Mouse (Mus musculus) myocyte (in vitro differentiated cells): ENCODE results near the gene Pcdh9. TPM values are rescaled to one million over a fixed set of nuclear protein-coding genes. Genes with fewer than 3 reads are reported as not detected.

Experiments
- H3K27me3 ChIP-seq: one replicate; pipeline ENCODE4 v1.6.1; 2011; ENCODE audit not compliant: control insufficient read depth, insufficient read depth, insufficient read length
- H3K36me3 ChIP-seq: one replicate; pipeline ENCODE4 v1.6.1; 2011; ENCODE audit not compliant: control insufficient read depth, insufficient read depth
- H3K4me2 ChIP-seq: one replicate; pipeline ENCODE4 v1.6.1; 2011; ENCODE audit warnings: low read depth, control low read depth
- H3K4me3 ChIP-seq: one replicate; pipeline ENCODE4 v1.5.1; 2011; ENCODE audit warnings: mild to moderate bottlenecking, control low read depth, moderate library complexity
- H3K79me2 ChIP-seq: one replicate; pipeline ENCODE4 v1.6.1; 2011; ENCODE audit not compliant: control insufficient read depth, insufficient read depth
- H3ac ChIP-seq: one replicate; pipeline ENCODE4 v1.6.1; 2011; ENCODE audit not compliant: control insufficient read depth, insufficient read length
- CEBPB ChIP-seq: IDR thresholded peaks from 2 replicates; pipeline ENCODE4 v1.6.1; 2011; ENCODE audit warnings: mild to moderate bottlenecking, moderate library complexity; ENCODE audit not compliant: poor library complexity, insufficient read depth, severe bottlenecking
- E2F4 ChIP-seq: IDR thresholded peaks from one replicate; pipeline ENCODE4 v1.6.1; 2011; ENCODE audit warnings: mild to moderate bottlenecking, control low read depth, moderate library complexity; ENCODE audit not compliant: insufficient read depth
- MAX ChIP-seq: IDR thresholded peaks from one replicate; pipeline ENCODE4 v1.6.1; 2011; ENCODE audit warnings: low read depth, mild to moderate bottlenecking, control low read depth
- MYOD1 ChIP-seq, 3 experiments: IDR thresholded peaks; one replicate each; pipeline ENCODE4 v1.6.1; 2011; ENCODE audit warnings: control low read depth in 2 of 3, low read depth in 2 of 3, mild to moderate bottlenecking in 2 of 3, moderate library complexity in 1 of 3; ENCODE audit not compliant: insufficient read length in 2 of 3, control insufficient read depth in 1 of 3
- MYOG ChIP-seq, 3 experiments: IDR thresholded peaks; one replicate each; pipeline ENCODE4 v1.6.1; 2011; ENCODE audit warnings: control low read depth in 2 of 3, low read depth in 2 of 3, mild to moderate bottlenecking in 2 of 3; ENCODE audit not compliant: insufficient read length in 2 of 3, control insufficient read depth in 1 of 3, insufficient read depth in 1 of 3
- POLR2A ChIP-seq: IDR thresholded peaks from one replicate; pipeline ENCODE4 v1.6.1; 2011; ENCODE audit warnings: low read depth, mild to moderate bottlenecking, control low read depth, moderate library complexity; ENCODE audit not compliant: insufficient read length
- POLR2AphosphoS2 ChIP-seq: IDR thresholded peaks from one replicate; pipeline ENCODE4 v1.6.1; 2011; ENCODE audit warnings: low read depth, control low read depth; ENCODE audit not compliant: insufficient read length
- REST ChIP-seq: IDR thresholded peaks from one replicate; pipeline ENCODE4 v1.6.1; 2011; ENCODE audit warnings: mild to moderate bottlenecking, control low read depth, moderate library complexity; ENCODE audit not compliant: insufficient read depth, insufficient read length
- SRF ChIP-seq: IDR thresholded peaks from one replicate; pipeline ENCODE4 v1.6.1; 2011; ENCODE audit warnings: low read depth; ENCODE audit not compliant: control insufficient read depth, insufficient read length
- TCF12 ChIP-seq: IDR thresholded peaks from one replicate; pipeline ENCODE4 v1.6.1; 2011; ENCODE audit warnings: mild to moderate bottlenecking, control low read depth; ENCODE audit not compliant: poor library complexity, insufficient read depth, severe bottlenecking
- TCF3 ChIP-seq: IDR thresholded peaks from one replicate; pipeline ENCODE4 v1.6.1; 2011; ENCODE audit warnings: low read depth, control low read depth; ENCODE audit not compliant: insufficient read length
- USF1 ChIP-seq: IDR thresholded peaks from one replicate; pipeline ENCODE4 v1.6.1; 2011; ENCODE audit warnings: low read depth, mild to moderate bottlenecking, control low read depth, moderate library complexity
- polyA plus RNA-seq: library from polyadenylated mRNA; unstranded; fragments of >200 nt; fragmentation: generic; extraction: Trizol; gene quantifications from one replicate; pipeline ENCODE4 v1.2.1, GENCODE M21; 2012; ENCODE audit warnings: missing spikeins

The Pcdh9 gene
- polyA plus RNA-seq, 1 experiment, result 0.02 TPM

- Histone ChIP-seq H3K4me3 (no peak overlapping the region), H3K36me3 (no peaks in the 10 kb centered on the region), H3K79me2 (no peaks in the 10 kb centered on the region), H3ac (no peak overlapping the region), H3K4me2 (no peak overlapping the region), H3K27me3 (no peaks in the 10 kb centered on the region)
- TF ChIP-seq POLR2AphosphoS2, result no peak
Measured at GRCm38 (mm10) chr14:93553771-93554170, 336.7 kb downstream of the Pcdh9 start.

GRCm38 (mm10) chr14:93545575-93545974 lies 344.9 kb downstream of the Pcdh9 start:
- TF ChIP-seq TCF3 (no peak), SRF (no peak), E2F4 (no peak), MYOD1 (IDR thresholded peaks at IDR 0.05; ENCODE audit: control insufficient read depth in 1 of 3, insufficient read length in 2 of 3, low read depth in 2 of 3) (no peak), POLR2AphosphoS2 (no peak), CEBPB (no peak)
- Histone ChIP-seq H3K4me3 (no peak overlapping the region), H3K36me3 (no peaks in the 10 kb centered on the region), H3ac (no peak overlapping the region), H3K27me3 (no peaks in the 10 kb centered on the region), H3K79me2 (no peaks in the 10 kb centered on the region), H3K4me2 (no peak overlapping the region)

DNA sequence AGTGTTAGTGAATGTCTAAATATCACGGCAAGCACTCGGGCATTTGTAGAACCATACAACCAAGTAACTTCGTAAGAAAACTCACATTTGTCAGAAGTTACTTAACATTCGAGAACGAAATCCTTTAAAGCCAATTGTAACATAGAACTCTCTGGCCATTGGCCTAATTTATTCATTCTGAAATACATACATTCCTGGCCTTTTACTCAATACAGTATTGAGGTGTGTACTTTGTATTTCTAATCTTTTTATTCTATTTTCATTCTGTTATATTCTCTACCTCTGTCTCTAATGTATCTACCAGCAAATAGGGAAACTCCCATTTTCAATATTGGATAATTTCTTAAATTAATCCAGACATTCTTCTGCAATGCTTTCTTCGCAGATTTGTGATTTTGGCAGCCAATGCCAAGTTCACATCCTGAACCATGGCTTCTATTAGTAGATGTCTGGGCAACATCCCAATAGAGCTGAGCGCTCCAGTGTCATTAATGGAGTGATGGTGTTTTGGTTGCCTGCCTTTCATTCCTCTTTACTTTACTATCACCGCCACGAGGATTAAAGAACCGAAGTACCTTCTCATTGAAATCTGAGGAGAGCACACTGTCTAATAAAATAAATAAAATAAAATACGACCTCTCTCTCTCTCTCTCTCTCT lies 346.4 kb downstream of the Pcdh9 start:
- H3ac ChIP-seq, result no peak overlapping the region
- H3K27me3 ChIP-seq, result no peaks in the 10 kb centered on the region
- H3K4me3 ChIP-seq, result no peak overlapping the region
- H3K79me2 ChIP-seq, result no peaks in the 10 kb centered on the region
- TF ChIP-seq MYOD1 (IDR thresholded peaks at IDR 0.05; ENCODE audit: control insufficient read depth in 1 of 3, insufficient read length in 2 of 3, low read depth in 2 of 3) (no peak), SRF (no peak), USF1 (no peak), MYOG (IDR thresholded peaks at IDR 0.05; ENCODE audit: control insufficient read depth in 1 of 3, insufficient read depth in 1 of 3, insufficient read length in 2 of 3, low read depth in 2 of 3) (no peak), TCF12 (no peak)
- H3K4me2 ChIP-seq, result no peak overlapping the region
- no peaks in the 10 kb centered on the region for H3K36me3 ChIP-seq

GRCm38 (mm10) chr14:93543561-93543960 lies 346.9 kb downstream of the Pcdh9 start:
- no peak for TF ChIP-seq MYOG (IDR thresholded peaks at IDR 0.05; ENCODE audit: control insufficient read depth in 1 of 3, insufficient read depth in 1 of 3, insufficient read length in 2 of 3, low read depth in 2 of 3)
- TF ChIP-seq E2F4, result no peak
- no peak for TF ChIP-seq MAX
- no peak for TF ChIP-seq CEBPB
- no peak for TF ChIP-seq USF1
- no peak for TF ChIP-seq POLR2AphosphoS2
- Histone ChIP-seq H3K4me3 (no peak overlapping the region), H3K79me2 (no peaks in the 10 kb centered on the region), H3ac (no peak overlapping the region), H3K36me3 (no peaks in the 10 kb centered on the region), H3K27me3 (no peaks in the 10 kb centered on the region), H3K4me2 (no peak overlapping the region)

GRCm38 (mm10) chr14:93534928-93535327 lies 355.6 kb downstream of the Pcdh9 start:
- no peak for TF ChIP-seq CEBPB
- TF ChIP-seq MYOD1 (IDR thresholded peaks at IDR 0.05; ENCODE audit: control insufficient read depth in 1 of 3, insufficient read length in 2 of 3, low read depth in 2 of 3), result no peak
- no peak for TF ChIP-seq POLR2A
- no peaks in the 10 kb centered on the region for H3K36me3 ChIP-seq
- no peak overlapping the region for H3ac ChIP-seq
- H3K27me3 ChIP-seq, result no peaks in the 10 kb centered on the region
- H3K4me2 ChIP-seq, result no peak overlapping the region
- no peaks in the 10 kb centered on the region for H3K79me2 ChIP-seq
- no peak overlapping the region for H3K4me3 ChIP-seq

DNA sequence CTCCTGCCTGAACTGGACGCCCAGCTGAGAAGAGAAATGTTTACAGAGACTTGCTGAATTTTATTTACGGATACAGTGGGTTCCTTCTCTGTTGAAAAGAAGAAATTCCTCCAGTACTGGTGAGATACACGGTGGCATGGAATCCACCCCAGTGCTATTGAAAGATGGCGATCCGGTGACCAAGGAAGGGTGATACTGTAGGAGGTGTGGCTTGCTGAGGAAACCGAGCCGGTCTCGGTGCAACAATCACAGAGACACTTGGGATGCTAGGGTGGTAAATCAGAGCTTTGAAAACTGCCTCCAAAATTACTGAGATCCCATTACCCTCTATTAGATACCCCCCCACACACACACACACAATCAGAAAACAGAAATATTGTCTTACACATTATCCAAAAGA lies 367.0 kb downstream of the Pcdh9 start:
- Histone ChIP-seq H3K4me2 (no peak overlapping the region), H3K79me2 (no peaks in the 10 kb centered on the region), H3ac (no peak overlapping the region), H3K36me3 (no peaks in the 10 kb centered on the region), H3K4me3 (no peak overlapping the region), H3K27me3 (no peaks in the 10 kb centered on the region)
- TF ChIP-seq POLR2AphosphoS2 (no peak), MAX (no peak), TCF3 (no peak), E2F4 (no peak), MYOD1 (IDR thresholded peaks at IDR 0.05; ENCODE audit: control insufficient read depth in 1 of 3, insufficient read length in 2 of 3, low read depth in 2 of 3) (no peak), POLR2A (no peak), CEBPB (no peak), REST (no peak), MYOG (IDR thresholded peaks at IDR 0.05; ENCODE audit: control insufficient read depth in 1 of 3, insufficient read depth in 1 of 3, insufficient read length in 2 of 3, low read depth in 2 of 3) (no peak), TCF12 (no peak), USF1 (no peak), SRF (no peak)
